ENCODE assay signal across 8 mouse cellular contexts in genomic region chr11:58126397-58127160, GRCm38 (mm10). TPM values are rescaled to one million over a fixed set of nuclear protein-coding genes. Genes with fewer than 3 reads are reported as not detected.
DNase-seq lines count a peak whose midpoint lies in the region; ATAC-seq lines count a peak whose summit lies in the region.
"Had no signal": no experiment of that assay in that cellular context is flagged by ENCODE, and none has a peak within 500 bp of the region (broad histone marks: within the 10 kb centered on the region; RNA-seq: fewer than 3 reads in every experiment).

No protein-coding gene starts in this region.

- no peak overlapping the region for H3K4me3 ChIP-seq in midbrain, embryonic 14.5 days (replicated peaks; ENCODE audit: low read depth, low read length)
- no peak overlapping the region for H3K4me3 ChIP-seq in midbrain, embryonic 15.5 days

- H3K9me3 ChIP-seq in midbrain, embryonic 14.5 days (ENCODE audit: control insufficient read depth, low read length): no peaks in the 10 kb centered on the region
- no peaks in the 10 kb centered on the region for H3K9me3 ChIP-seq in midbrain, embryonic 15.5 days

- H3K36me3 ChIP-seq in midbrain, embryonic 14.5 days (ENCODE audit: control insufficient read depth, insufficient read depth, low read length): peaks cover 95% of the 10 kb centered on the region
- peaks cover 50% of the 10 kb centered on the region for H3K36me3 ChIP-seq in midbrain, embryonic 15.5 days (replicated peaks)

- intact Hi-C loops in gastrocnemius, postnatal 36 days (cut with DNase I): no loop called here

- no peak overlapping the region for H3K9ac ChIP-seq in midbrain, embryonic 14.5 days (replicated peaks; ENCODE audit: low read length)
- no peak overlapping the region for H3K9ac ChIP-seq in midbrain, embryonic 15.5 days

- H3K27ac ChIP-seq in midbrain, embryonic 14.5 days (replicated peaks; ENCODE audit: low read depth, low read length): no peak overlapping the region
- H3K27ac ChIP-seq in midbrain, embryonic 15.5 days: no peak overlapping the region

- H3K27me3 ChIP-seq in midbrain, embryonic 14.5 days (ENCODE audit: control insufficient read depth, insufficient read depth, low read length): no peaks in the 10 kb centered on the region
- no peaks in the 10 kb centered on the region for H3K27me3 ChIP-seq in midbrain, embryonic 15.5 days (replicated peaks)

- no peak for ATAC-seq in midbrain, embryonic 14.5 days (ENCODE audit: low FRiP score, low TSS enrichment)
- no peak for ATAC-seq in midbrain, embryonic 15.5 days (replicated peaks)

- no peaks in the 10 kb centered on the region for H3K4me1 ChIP-seq in midbrain, embryonic 14.5 days (ENCODE audit: control insufficient read depth, insufficient read depth, low read length)
- H3K4me1 ChIP-seq in midbrain, embryonic 15.5 days: no peaks in the 10 kb centered on the region

- H3K4me2 ChIP-seq in midbrain, embryonic 14.5 days (ENCODE audit: low read length): no peak overlapping the region
- no peak overlapping the region for H3K4me2 ChIP-seq in midbrain, embryonic 15.5 days

- DNase-seq in midbrain, embryonic 14.5 days: peak; percentile 67
- peak; percentile 16 to 68 for DNase-seq in adrenal gland, postnatal 4 days (ENCODE audit: low spot score in 2 of 2)
- peak; percentile 34 to 59 for DNase-seq in gastrocnemius, postnatal 36 days
- DNase-seq in kidney, adult 9 months: peak; percentile 91
- DNase-seq in lung, postnatal 36 days: peak; percentile 59
- DNase-seq in frontal cortex, postnatal 10 days (ENCODE audit: low spot score in 2 of 2): no peak

- 81% methylated on average over 7 of the region's 7 CpGs for WGBS in midbrain, embryonic 14.5 days
- WGBS in midbrain, embryonic 15.5 days: 74% methylated on average over 7 of the region's 7 CpGs

RNA-seq across cellular contexts. Expression of gene Cnot8, which starts 22.6 kb away (rescaled TPM):
- polyA plus RNA-seq in midbrain, embryonic 14.5 days (2014; fragmentation: Nextera tagmentation; extraction: Ambion mirVana): 107 and 117 TPM in 2 replicates
- 115 and 116 TPM in 2 replicates for polyA plus RNA-seq in midbrain, embryonic 15.5 days (2015; fragmentation: Nextera tagmentation; extraction: Ambion mirVana)
- total RNA-seq in adrenal gland, postnatal 4 days (2021): 10 to 100 TPM; 56.0 to 57.3 TPM
- 10 to 100 TPM; 27.0 to 31.4 TPM for total RNA-seq in gastrocnemius, postnatal 36 days (2021)

RNA-seq across cellular contexts. Expression of gene Gm12248, which starts 33.6 kb away (rescaled TPM):
- not detected in 2 replicates for polyA plus RNA-seq in midbrain, embryonic 14.5 days (2014; fragmentation: Nextera tagmentation; extraction: Ambion mirVana)
- polyA plus RNA-seq in midbrain, embryonic 15.5 days (2015; fragmentation: Nextera tagmentation; extraction: Ambion mirVana): 0.15 and 0.18 TPM in 2 replicates
- under 1 TPM; 0.20 TPM for total RNA-seq in adrenal gland, postnatal 4 days (2021)
- total RNA-seq in gastrocnemius, postnatal 36 days (2021): not detected
- total RNA-seq: layer of hippocampus, adult 18-20 months had no signal

RNA-seq across cellular contexts. Expression of gene Gemin5, which starts 41.8 kb away (rescaled TPM):
- 14.1 and 15.7 TPM in 2 replicates for polyA plus RNA-seq in midbrain, embryonic 14.5 days (2014; fragmentation: Nextera tagmentation; extraction: Ambion mirVana)
- 14.0 and 15.1 TPM in 2 replicates for polyA plus RNA-seq in midbrain, embryonic 15.5 days (2015; fragmentation: Nextera tagmentation; extraction: Ambion mirVana)
- 10 to 100 TPM; 19.9 to 26.3 TPM for total RNA-seq in adrenal gland, postnatal 4 days (2021)
- 1 to 10 TPM; 8.9 to 9.3 TPM for total RNA-seq in gastrocnemius, postnatal 36 days (2021)

RNA-seq across cellular contexts. Expression of gene Mrpl22, which starts 44.9 kb away (rescaled TPM):
- 101 and 102 TPM in 2 replicates for polyA plus RNA-seq in midbrain, embryonic 14.5 days (2014; fragmentation: Nextera tagmentation; extraction: Ambion mirVana)
- polyA plus RNA-seq in midbrain, embryonic 15.5 days (2015; fragmentation: Nextera tagmentation; extraction: Ambion mirVana): 93.1 and 95.2 TPM in 2 replicates
- 10 to 100 TPM; 68.2 to 74.2 TPM for total RNA-seq in adrenal gland, postnatal 4 days (2021)
- 10 to 100 TPM; 35.5 to 39.1 TPM for total RNA-seq in gastrocnemius, postnatal 36 days (2021)

Comparison
In these comparisons a context has a peak if more than half of its experiments do, and no peak if none do; other contexts are left out.
1. DNase-seq: peak in midbrain, embryonic 14.5 days (single experiment), adrenal gland, postnatal 4 days (2 of 2), gastrocnemius, postnatal 36 days (2 of 2), kidney, adult 9 months (single experiment) and lung, postnatal 36 days (single experiment); none in frontal cortex, postnatal 10 days (0 of 2).